Mouse (Mus musculus) hindbrain, embryonic 11.5 days (tissue): ENCODE results near the gene Dnajc30. TPM values are rescaled to one million over a fixed set of nuclear protein-coding genes. Genes with fewer than 3 reads are reported as not detected.

ENCODE experiments used
- ATAC-seq: fragments of 200-750 bp; cut with Nextera tagmentation; 2 replicates; pipeline ENCODE4 v1.8.0; 2017; ENCODE audit warnings: mild to moderate bottlenecking, moderate TSS enrichment, moderate library complexity; ENCODE audit not compliant: low FRiP score
- DNase-seq: peaks from one replicate; pipeline ENCODE4 v3.0.0-alpha.2; 2015; ENCODE audit warnings: low spot score
- H3K27ac ChIP-seq: fragments of 300-500 bp; sonication (generic); 2 replicates; pipeline ENCODE4 v1.5.1; 2014; ENCODE audit warnings: mild to moderate bottlenecking, low read depth, low read length
- H3K27me3 ChIP-seq: fragments of 300-500 bp; sonication (generic); 2 replicates; pipeline ENCODE4 v1.6.1; 2014; ENCODE audit warnings: mild to moderate bottlenecking, low read length, moderate library complexity, mixed read lengths; ENCODE audit not compliant: control insufficient read depth, insufficient read depth
- H3K36me3 ChIP-seq: fragments of 300-500 bp; sonication (generic); 2 replicates; pipeline ENCODE4 v1.6.1; 2014; ENCODE audit warnings: mild to moderate bottlenecking, low read length, moderate library complexity, mixed read lengths; ENCODE audit not compliant: control insufficient read depth, insufficient read depth
- H3K4me1 ChIP-seq: fragments of 300-500 bp; sonication (generic); replicated peaks from 2 replicates; pipeline ENCODE4 v1.6.1; 2014; ENCODE audit warnings: low read length, mixed read lengths; ENCODE audit not compliant: control insufficient read depth, insufficient read depth
- H3K4me2 ChIP-seq: fragments of 300-500 bp; sonication (generic); replicated peaks from 2 replicates; pipeline ENCODE4 v1.6.1; 2014; ENCODE audit warnings: mild to moderate bottlenecking, low read depth, low read length
- H3K4me3 ChIP-seq: fragments of 300-500 bp; sonication (generic); 2 replicates; pipeline ENCODE4 v1.5.1; 2014; ENCODE audit warnings: low read depth, low read length
- H3K9ac ChIP-seq: fragments of 300-500 bp; sonication (generic); 2 replicates; pipeline ENCODE4 v1.6.1; 2014; ENCODE audit warnings: low read depth, low read length
- H3K9me3 ChIP-seq: fragments of 300-500 bp; sonication (generic); 2 replicates; pipeline ENCODE4 v1.6.1; 2016; ENCODE audit warnings: low read length; ENCODE audit not compliant: control insufficient read depth
- WGBS: fragments of 180-500 bp; shearing (Covaris S2); extraction: QIAGEN DNeasy Blood & Tissue Kit; methylation state at CpG from one replicate; pipeline ENCODE4 v1.1.7; 2014; 5-methylcytosine and 5-hydroxymethylcytosine counted together
- polyA plus RNA-seq: library from polyadenylated mRNA; unstranded; fragments of >200 nt; fragmentation: Nextera tagmentation; extraction: Ambion mirVana; gene quantifications from 2 replicates; pipeline ENCODE4 v1.2.1, GENCODE M21; 2014

Dnajc30 gene
- 26.2 and 29.2 TPM in 2 replicates for polyA plus RNA-seq

- H3K27me3 ChIP-seq, result no peaks in the 10 kb centered on the region
- H3K9me3 ChIP-seq, result no peaks in the 10 kb centered on the region
- H3K4me1 ChIP-seq, result no peaks in the 10 kb centered on the region
- 0 out of 2 replicates have a peak, but pooled peaks cover 4% of the 10 kb centered on the region for H3K36me3 ChIP-seq
- peak within 1 kb of the TSS; percentile 91 for H3K4me2 ChIP-seq
- peak; percentile 99 for DNase-seq
- peak; percentile 97 for ATAC-seq
- under 1% methylated on average over 51 of the region's 52 CpGs for WGBS
- H3K4me3 ChIP-seq, result peak within 1 kb of the TSS; percentile 85
- no peak within 1 kb of the TSS for H3K27ac ChIP-seq
- H3K9ac ChIP-seq, result peak within 1 kb of the TSS; percentile 87
Measured at GRCm38 (mm10) chr5:135063629-135064381, at the start of gene Dnajc30. Gene Dnajc30, plus strand, starts transcription at chr5:135064202.

GRCm38 (mm10) chr5:135015497-135015896 is 48.5 kb upstream of the Dnajc30 start:
- no peaks in the 10 kb centered on the region for H3K36me3 ChIP-seq
- peaks cover 6% of the 10 kb centered on the region; the same call in 1 of the 2 replicates for H3K4me1 ChIP-seq
- H3K9me3 ChIP-seq, result no peaks in the 10 kb centered on the region
- no peak overlapping the region for H3K27ac ChIP-seq
- WGBS, result 15% methylated on average over 6 of the region's 7 CpGs
- DNase-seq, result peak; percentile 89
- H3K4me3 ChIP-seq, result no peak overlapping the region
- no peak overlapping the region for H3K9ac ChIP-seq
- no peak for ATAC-seq
- no peaks in the 10 kb centered on the region for H3K27me3 ChIP-seq
- no peak overlapping the region for H3K4me2 ChIP-seq

- H3K27ac ChIP-seq, result no peak overlapping the region
- no peaks in the 10 kb centered on the region for H3K36me3 ChIP-seq
- WGBS, result 71% methylated on average over 4 of the region's 4 CpGs
- H3K9ac ChIP-seq, result no peak overlapping the region
- DNase-seq (no peak), ATAC-seq (no peak)
- no peak overlapping the region for H3K4me2 ChIP-seq
- H3K4me3 ChIP-seq, result no peak overlapping the region
- peaks cover 6% of the 10 kb centered on the region; the same call in 1 of the 2 replicates for H3K4me1 ChIP-seq
- no peaks in the 10 kb centered on the region for H3K27me3 ChIP-seq
- H3K9me3 ChIP-seq, result no peaks in the 10 kb centered on the region
Measured at GRCm38 (mm10) chr5:135016224-135016759, 47.7 kb upstream of the Dnajc30 start.

- H3K27ac ChIP-seq, result no peak overlapping the region
- H3K4me3 ChIP-seq, result no peak overlapping the region
- H3K4me2 ChIP-seq, result no peak overlapping the region
- no peaks in the 10 kb centered on the region for H3K27me3 ChIP-seq
- H3K36me3 ChIP-seq, result no peaks in the 10 kb centered on the region
- H3K9ac ChIP-seq, result no peak overlapping the region
- DNase-seq, result no peak
- 80% methylated on average over 6 of the region's 6 CpGs for WGBS
- ATAC-seq, result no peak
- no peaks in the 10 kb centered on the region; the same call in 1 of the 2 replicates for H3K4me1 ChIP-seq
- H3K9me3 ChIP-seq, result no peaks in the 10 kb centered on the region
Measured at GRCm38 (mm10) chr5:135021814-135022213, 42.2 kb upstream of the Dnajc30 start.

- no peaks in the 10 kb centered on the region for H3K36me3 ChIP-seq
- DNase-seq (peak; percentile 94), ATAC-seq (peak; percentile 93)
- H3K9me3 ChIP-seq, result no peaks in the 10 kb centered on the region
- under 1% methylated on average over 58 of the region's 61 CpGs for WGBS
- peak within 1 kb of the TSS; percentile 85 for H3K4me2 ChIP-seq
- peak within 1 kb of the TSS; percentile 73 for H3K4me3 ChIP-seq
- no peak within 1 kb of the TSS for H3K27ac ChIP-seq
- H3K27me3 ChIP-seq, result no peaks in the 10 kb centered on the region
- peak within 1 kb of the TSS; percentile 75 for H3K9ac ChIP-seq
- no peaks in the 10 kb centered on the region; the same call in 1 of the 2 replicates for H3K4me1 ChIP-seq
Measured at GRCm38 (mm10) chr5:135023344-135024173, 40.4 kb upstream of the Dnajc30 start, which contains the start of gene Stx1a. Gene Stx1a, plus strand, starts transcription at chr5:135023482.

- peak; percentile 35 for DNase-seq
- Histone ChIP-seq H3K4me1 (no peaks in the 10 kb centered on the region; the same call in 1 of the 2 replicates), H3K27ac (no peak overlapping the region), H3K4me3 (peak overlapping the region; percentile 73; the same call in 1 of the 2 replicates), H3K36me3 (no peaks in the 10 kb centered on the region), H3K9me3 (no peaks in the 10 kb centered on the region), H3K9ac (no peak overlapping the region), H3K4me2 (peak overlapping the region; percentile 85; the same call in 1 of the 2 replicates), H3K27me3 (no peaks in the 10 kb centered on the region)
- no peak for ATAC-seq
- WGBS, result 70% methylated on average over 11 of the region's 11 CpGs
Measured at GRCm38 (mm10) chr5:135024665-135025224, 39.3 kb upstream of the Dnajc30 start.

- Histone ChIP-seq H3K36me3 (no peaks in the 10 kb centered on the region), H3K9me3 (no peaks in the 10 kb centered on the region), H3K27ac (no peak overlapping the region), H3K27me3 (no peaks in the 10 kb centered on the region), H3K4me2 (peak overlapping the region; percentile 11; the same call in 1 of the 2 replicates), H3K9ac (no peak overlapping the region), H3K4me3 (no peak overlapping the region), H3K4me1 (no peaks in the 10 kb centered on the region; the same call in 1 of the 2 replicates)
- 20% methylated on average over 7 of the region's 7 CpGs for WGBS
- ATAC-seq (no peak), DNase-seq (peak; percentile 14)
Measured at GRCm38 (mm10) chr5:135025899-135026298, 38.1 kb upstream of the Dnajc30 start.
